Mouse (Mus musculus): ENCODE measurements around the gene Krtap31-2. TPM values are rescaled to one million over a fixed set of nuclear protein-coding genes. Genes with fewer than 3 reads are reported as not detected.

Krtap31-2 gene
- polyA plus RNA-seq (2012; ENCODE audit: low replicate concordance), result not detected in 2 replicates

DNA sequence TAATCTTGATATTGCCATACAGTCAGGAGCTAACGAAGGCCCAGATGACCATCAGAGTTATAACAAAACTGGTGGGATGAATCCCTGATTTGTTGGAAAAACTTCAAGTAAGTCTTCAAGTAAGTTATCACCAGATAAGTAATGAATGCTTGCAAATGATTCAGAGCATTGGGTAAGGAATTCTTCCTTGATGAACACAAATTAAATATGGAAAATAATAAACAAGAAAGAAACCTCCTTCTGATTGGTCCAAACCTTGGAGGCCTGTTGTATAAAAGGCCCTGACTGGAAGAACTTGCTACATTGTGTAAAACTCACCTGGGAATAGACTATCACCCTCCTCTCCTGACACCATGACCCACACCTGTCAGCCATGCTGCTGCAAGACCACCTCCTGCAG, at the start of gene Krtap31-2:
Gene Krtap31-2 (plus strand): TSS at position 301 of the 400 bp plus-strand sequence.

DNA sequence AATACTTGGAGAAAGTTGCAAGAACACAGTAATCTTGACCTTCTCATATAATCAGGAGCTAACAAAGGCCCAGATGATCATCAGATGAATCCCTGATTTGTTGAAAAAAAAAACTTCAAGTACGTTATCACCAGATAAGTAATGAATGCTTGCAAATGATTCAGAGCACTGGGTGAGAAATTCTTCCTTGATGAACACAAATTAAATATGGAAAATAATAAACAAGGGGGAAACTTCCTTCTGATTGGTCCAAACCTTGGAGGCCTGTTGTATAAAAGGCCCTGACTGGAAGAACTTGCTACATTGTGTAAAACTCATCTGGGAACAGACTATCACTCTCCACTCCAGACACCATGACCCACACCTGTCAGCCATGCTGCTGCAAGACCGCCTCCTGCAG, 28.5 kb upstream of the Krtap31-2 start, which contains the start of gene Krtap31-1:
Gene Krtap31-1 (plus strand): TSS at position 301 of the 400 bp plus-strand sequence.

DNA sequence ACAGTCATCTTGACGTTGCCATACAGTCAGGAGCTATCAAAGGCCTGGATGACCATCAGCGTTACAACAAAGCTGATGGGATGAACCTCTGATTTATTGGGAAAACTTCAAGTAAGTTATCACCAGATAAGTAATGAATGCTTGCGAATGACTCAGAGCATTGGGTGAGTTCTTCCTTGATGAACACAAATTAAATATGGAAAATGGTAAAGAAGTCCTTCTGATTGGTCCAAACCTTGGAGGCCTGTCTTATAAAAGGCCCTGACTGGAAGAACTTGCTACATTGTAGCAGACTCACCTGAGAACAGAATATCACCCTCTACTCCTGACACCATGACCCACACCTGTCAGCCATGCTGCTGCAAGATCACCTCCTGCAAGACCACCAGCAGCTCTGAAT, 21.6 kb upstream of the Krtap31-2 start, which contains the start of gene Gm11565:
Gene Gm11565 (plus strand): TSS at position 301 of the 400 bp plus-strand sequence.

DNA sequence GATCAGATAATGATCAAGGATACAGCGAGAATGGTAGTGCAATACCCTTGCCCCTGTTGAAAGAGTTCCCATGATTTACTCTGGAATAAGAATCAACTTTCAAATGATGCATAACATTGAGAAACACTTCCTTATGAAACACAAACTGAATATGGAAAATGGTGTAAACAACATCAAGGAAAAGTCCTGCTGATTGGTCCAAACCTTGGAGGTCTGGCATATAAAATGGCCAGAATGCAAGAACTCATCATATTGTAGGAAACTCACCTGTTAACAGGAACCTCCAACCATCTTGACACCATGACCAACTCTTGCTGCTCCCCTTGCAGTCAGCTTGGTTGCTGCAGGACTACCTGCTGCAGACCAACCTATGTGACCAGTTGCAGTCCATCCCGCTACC, 12.1 kb downstream of the Krtap31-2 start, which contains the start of gene Krtap9-5:
Gene Krtap9-5 (plus strand): TSS at position 301 of the 400 bp plus-strand sequence.

DNA sequence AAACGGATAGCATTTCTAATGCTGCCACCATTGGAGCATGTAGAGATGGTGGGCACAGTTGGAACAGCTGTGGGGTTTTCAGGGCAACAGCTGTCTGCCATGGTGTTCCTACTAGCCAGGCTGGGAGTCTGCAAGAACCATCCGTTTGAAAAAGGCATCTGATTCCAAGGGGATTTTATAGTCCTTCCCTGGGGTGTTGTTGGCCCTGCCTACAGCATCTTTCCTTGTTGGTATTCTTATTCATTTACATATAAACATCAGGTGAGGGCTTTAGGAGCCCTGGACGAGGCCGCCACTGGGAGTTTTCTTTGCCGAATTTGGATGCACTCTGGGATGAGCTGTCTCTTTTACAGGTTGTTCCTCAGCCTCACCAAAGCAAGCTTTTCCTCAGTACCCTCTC, 42.9 kb downstream of the Krtap31-2 start, which contains the start of gene Krtap29-1:
Gene Krtap29-1 (minus strand): TSS at position 101 of the 400 bp plus-strand sequence.

DNA sequence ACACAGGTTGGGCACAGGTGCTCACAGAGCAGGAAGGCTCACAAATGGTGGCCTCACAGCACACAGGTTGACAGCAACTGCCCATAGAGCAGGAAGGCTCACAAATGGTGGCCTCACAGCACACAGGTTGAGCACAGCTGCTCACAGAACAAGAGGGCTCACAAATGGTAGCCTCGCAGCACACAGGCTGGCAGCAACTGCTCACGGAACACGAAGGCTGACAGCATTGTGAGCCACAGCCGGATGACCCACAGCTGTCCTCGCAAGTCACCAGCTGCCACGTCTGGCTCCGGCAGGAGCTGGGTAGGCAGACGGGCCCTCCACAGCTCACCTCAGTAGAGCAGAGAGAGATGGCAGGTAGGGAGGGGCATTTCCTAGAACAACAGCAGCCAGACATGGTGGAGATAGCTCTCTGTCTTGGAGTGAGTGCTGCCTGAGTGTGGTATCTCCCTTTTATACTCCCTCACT, 50.1 kb downstream of the Krtap31-2 start, which contains the start of gene Krtap16-1:
Gene Krtap16-1 (minus strand): TSS at position 418 of the 468 bp plus-strand sequence.

Other genes starting within 250 kb of the Krtap31-2 start
- gene Gm14190, start 245.6 kb upstream of the Krtap31-2 start, polyA plus RNA-seq (2012; ENCODE audit: low replicate concordance), result not detected in 2 replicates
- not detected in 2 replicates for gene Gm14180, start 202.0 kb upstream of the Krtap31-2 start, polyA plus RNA-seq (2012; ENCODE audit: low replicate concordance)
- gene Gm11595, start 163.4 kb upstream of the Krtap31-2 start, polyA plus RNA-seq (2012; ENCODE audit: low replicate concordance), result not detected in 2 replicates
- gene Krtap4-8, start 155.6 kb upstream of the Krtap31-2 start, polyA plus RNA-seq (2012; ENCODE audit: low replicate concordance), result not detected in 2 replicates
- gene Krtap4-9, start 151.1 kb upstream of the Krtap31-2 start, polyA plus RNA-seq (2012; ENCODE audit: low replicate concordance), result not detected in 2 replicates
- gene Gm11596, start 142.8 kb upstream of the Krtap31-2 start, polyA plus RNA-seq (2012; ENCODE audit: low replicate concordance), result not detected in 2 replicates
- gene Gm11569, start 137.4 kb upstream of the Krtap31-2 start, polyA plus RNA-seq (2012; ENCODE audit: low replicate concordance), result 0.86 TPM in 1 of 2 replicates, not detected in the other
- not detected in 2 replicates for gene Gm11554, start 131.8 kb upstream of the Krtap31-2 start, polyA plus RNA-seq (2012; ENCODE audit: low replicate concordance)
- not detected in 2 replicates for gene Krtap4-13, start 126.4 kb upstream of the Krtap31-2 start, polyA plus RNA-seq (2012; ENCODE audit: low replicate concordance)
- not detected in 2 replicates for gene Gm11564, start 120.6 kb upstream of the Krtap31-2 start, polyA plus RNA-seq (2012; ENCODE audit: low replicate concordance)
- gene 2300003K06Rik, start 98.2 kb upstream of the Krtap31-2 start, polyA plus RNA-seq (2012; ENCODE audit: low replicate concordance), result not detected in 2 replicates
- gene Krtap4-16, start 84.7 kb upstream of the Krtap31-2 start, polyA plus RNA-seq (2012; ENCODE audit: low replicate concordance), result not detected in 2 replicates
- not detected in 2 replicates for gene Gm11568, start 78.4 kb upstream of the Krtap31-2 start, polyA plus RNA-seq (2012; ENCODE audit: low replicate concordance)
- gene Gm11559, start 71.8 kb upstream of the Krtap31-2 start, polyA plus RNA-seq (2012; ENCODE audit: low replicate concordance), result not detected in 2 replicates
- gene Krtap9-1, start 62.9 kb upstream of the Krtap31-2 start, polyA plus RNA-seq (2012; ENCODE audit: low replicate concordance), result not detected in 2 replicates
- gene Gm11567, start 57.1 kb upstream of the Krtap31-2 start, polyA plus RNA-seq (2012; ENCODE audit: low replicate concordance), result not detected in 2 replicates
- not detected in 2 replicates for gene Krtap31-1, start 28.4 kb upstream of the Krtap31-2 start, polyA plus RNA-seq (2012; ENCODE audit: low replicate concordance)
- gene Gm11565, start 21.5 kb upstream of the Krtap31-2 start, polyA plus RNA-seq (2012; ENCODE audit: low replicate concordance), result not detected in 2 replicates
- not detected in 2 replicates for gene Krtap9-5, start 12.2 kb downstream of the Krtap31-2 start, polyA plus RNA-seq (2012; ENCODE audit: low replicate concordance)
- gene Krtap29-1, start 42.8 kb downstream of the Krtap31-2 start, polyA plus RNA-seq (2012; ENCODE audit: low replicate concordance), result not detected in 2 replicates
- gene Krtap16-1, start 50.3 kb downstream of the Krtap31-2 start, polyA plus RNA-seq (2012; ENCODE audit: low replicate concordance), result not detected in 2 replicates
- gene Krtap17-1, start 57.7 kb downstream of the Krtap31-2 start, polyA plus RNA-seq (2012; ENCODE audit: low replicate concordance), result not detected in 2 replicates
- not detected in 2 replicates for gene Krt33a, start 79.9 kb downstream of the Krtap31-2 start, polyA plus RNA-seq (2012; ENCODE audit: low replicate concordance)
- not detected in 2 replicates for gene Krt33b, start 93.6 kb downstream of the Krtap31-2 start, polyA plus RNA-seq (2012; ENCODE audit: low replicate concordance)
- gene Krt34, start 105.3 kb downstream of the Krtap31-2 start, polyA plus RNA-seq (2012; ENCODE audit: low replicate concordance), result not detected in 2 replicates
- gene Krt31, start 114.3 kb downstream of the Krtap31-2 start, polyA plus RNA-seq (2012; ENCODE audit: low replicate concordance), result not detected in 2 replicates
- not detected in 2 replicates for gene Krt32, start 151.9 kb downstream of the Krtap31-2 start, polyA plus RNA-seq (2012; ENCODE audit: low replicate concordance)
- gene Krt35, start 159.9 kb downstream of the Krtap31-2 start, polyA plus RNA-seq (2012; ENCODE audit: low replicate concordance), result not detected in 2 replicates
- not detected in 2 replicates for gene Krt36, start 169.3 kb downstream of the Krtap31-2 start, polyA plus RNA-seq (2012; ENCODE audit: low replicate concordance)
- not detected in 2 replicates for gene Krt13, start 185.3 kb downstream of the Krtap31-2 start, polyA plus RNA-seq (2012; ENCODE audit: low replicate concordance)
- gene Krt15, start 199.6 kb downstream of the Krtap31-2 start, polyA plus RNA-seq (2012; ENCODE audit: low replicate concordance), result 0.10 TPM in 1 of 2 replicates, not detected in the other
- 0.15 and 1.7 TPM in 2 replicates for gene Krt19, start 212.4 kb downstream of the Krtap31-2 start, polyA plus RNA-seq (2012; ENCODE audit: low replicate concordance)